Mouse (Mus musculus) testis, adult 2 months (tissue): Measurements from ENCODE around the gene Erc2.

Experiments
- CTCF ChIP-seq: fragments of 200-500 bp; IDR thresholded peaks from 2 replicates; pipeline ENCODE4 v1.5.1; 2012; ENCODE audit warnings: low read depth, mild to moderate bottlenecking, inconsistent platforms, low read length, moderate library complexity; ENCODE audit not compliant: control insufficient read depth, insufficient read depth, insufficient replicate concordance
- POLR2A ChIP-seq: fragments of 200-500 bp; IDR thresholded peaks from 2 replicates; pipeline ENCODE4 v1.6.1; 2012; ENCODE audit warnings: low read depth, mild to moderate bottlenecking, inconsistent platforms, low read length, moderate library complexity; ENCODE audit not compliant: control insufficient read depth

DNA sequence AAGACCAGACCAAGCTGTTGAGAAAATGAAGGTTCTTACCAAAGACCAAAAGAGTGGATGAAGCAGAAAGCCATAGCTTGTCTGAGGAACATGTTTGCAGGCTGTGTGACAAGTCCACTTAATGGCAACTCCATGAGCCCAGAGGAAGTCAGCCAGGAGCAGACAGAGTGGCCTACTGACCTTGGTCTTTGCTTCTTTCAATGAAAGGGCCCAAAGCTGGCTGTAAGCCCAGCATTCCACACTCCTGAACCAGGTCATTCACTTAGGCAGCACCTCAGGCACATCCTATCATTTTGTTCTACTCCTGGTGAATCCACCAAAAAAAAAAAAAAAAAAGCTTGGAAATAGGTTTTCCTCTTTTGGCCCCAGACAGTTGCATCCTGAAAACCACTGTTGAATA is 664.3 kb downstream of the Erc2 start:
- TF ChIP-seq CTCF: no peak
- no peak for TF ChIP-seq POLR2A
